Mouse (Mus musculus): ENCODE measurements at regions not wholly inside any gene's neighbourhood (a gene's known extent, or its start where the extent isn't known, plus 50 kb on each side); places are given as distances from the start of the nearest gene placed in this dataset.

DNA sequence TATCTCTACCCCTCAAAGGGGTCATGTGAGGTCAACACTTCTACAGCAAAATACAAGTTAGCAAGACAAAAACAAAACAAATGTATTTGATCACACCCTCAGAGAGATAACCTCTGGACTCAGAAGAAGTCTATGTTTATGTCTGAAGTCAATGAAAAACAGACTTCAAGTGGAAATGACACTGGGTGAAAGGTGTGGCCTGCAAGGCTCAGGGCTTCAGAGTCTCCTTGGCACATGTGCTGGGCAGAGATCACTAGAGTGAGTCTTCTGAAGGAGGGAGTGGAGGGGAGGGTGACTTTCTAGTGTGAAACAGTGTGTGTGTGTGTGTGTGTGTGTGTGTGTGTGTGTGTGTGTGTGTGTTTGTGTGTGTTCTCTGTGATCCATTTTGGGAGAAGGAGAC lies 68.2 kb downstream of the Il12a start:
- no peak for DNase-seq (ENCODE audit: low spot score)

DNA sequence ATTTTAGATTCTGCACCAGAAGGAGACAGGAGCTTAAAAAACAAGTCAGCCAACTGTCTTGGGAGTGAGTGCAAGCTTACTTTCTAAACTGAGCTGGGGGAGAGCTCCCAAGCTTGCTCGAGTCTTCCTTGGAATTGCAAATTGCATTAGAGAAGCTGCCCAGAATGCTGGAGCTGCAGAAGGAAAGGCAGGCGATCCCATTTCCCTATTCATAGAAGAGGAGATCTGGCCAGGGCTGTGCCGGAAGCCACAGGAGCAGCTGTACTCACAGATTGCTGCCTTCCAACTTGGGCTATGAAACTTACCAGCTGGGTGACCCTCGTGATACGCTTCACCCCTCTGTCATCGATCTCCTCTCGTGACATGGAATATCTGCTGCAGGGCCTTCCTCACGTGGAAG lies 68.9 kb downstream of the Il12a start:
- no peak for DNase-seq (ENCODE audit: low spot score)

DNA sequence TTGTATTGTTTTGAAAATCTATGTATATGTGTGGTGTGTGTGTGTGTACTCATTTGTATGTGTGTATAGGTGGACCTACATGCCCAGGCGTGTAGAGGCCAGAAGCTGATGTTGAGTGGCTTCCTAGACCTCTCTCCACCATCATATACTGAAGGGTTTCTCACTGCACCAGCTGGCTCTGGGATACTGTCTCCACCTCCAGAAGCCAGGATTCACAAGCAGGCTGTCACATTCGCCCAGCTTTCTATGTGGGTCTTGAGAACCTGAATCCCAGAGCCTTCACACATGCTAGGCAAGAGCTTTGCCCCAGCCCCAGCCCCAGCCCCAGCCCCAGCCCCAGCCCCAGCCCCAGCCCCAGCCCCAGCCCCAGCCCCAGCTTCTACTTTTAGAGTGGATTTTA lies 70.4 kb downstream of the Il12a start:
- no peak for DNase-seq (ENCODE audit: low spot score)

DNA sequence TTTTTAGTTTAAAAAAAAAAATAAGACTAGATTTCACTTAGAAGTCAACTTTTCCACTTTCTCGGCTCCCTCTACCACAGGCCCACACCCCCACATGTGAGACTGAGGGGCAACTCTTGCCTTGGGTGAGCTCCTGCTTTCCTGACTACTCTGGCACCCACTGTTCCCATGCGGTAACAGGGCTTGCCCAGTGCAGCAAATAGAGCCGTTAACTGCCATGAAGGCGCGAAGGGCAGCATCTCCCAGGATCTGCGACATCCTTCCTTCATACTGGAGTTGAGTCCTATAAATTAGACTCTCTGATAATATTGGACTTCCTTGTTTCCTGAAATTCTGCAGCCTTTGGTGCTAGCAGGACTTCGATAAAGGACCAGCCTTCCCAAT lies 70.8 kb downstream of the Il12a start:
- no peak for DNase-seq (ENCODE audit: low spot score)

DNA sequence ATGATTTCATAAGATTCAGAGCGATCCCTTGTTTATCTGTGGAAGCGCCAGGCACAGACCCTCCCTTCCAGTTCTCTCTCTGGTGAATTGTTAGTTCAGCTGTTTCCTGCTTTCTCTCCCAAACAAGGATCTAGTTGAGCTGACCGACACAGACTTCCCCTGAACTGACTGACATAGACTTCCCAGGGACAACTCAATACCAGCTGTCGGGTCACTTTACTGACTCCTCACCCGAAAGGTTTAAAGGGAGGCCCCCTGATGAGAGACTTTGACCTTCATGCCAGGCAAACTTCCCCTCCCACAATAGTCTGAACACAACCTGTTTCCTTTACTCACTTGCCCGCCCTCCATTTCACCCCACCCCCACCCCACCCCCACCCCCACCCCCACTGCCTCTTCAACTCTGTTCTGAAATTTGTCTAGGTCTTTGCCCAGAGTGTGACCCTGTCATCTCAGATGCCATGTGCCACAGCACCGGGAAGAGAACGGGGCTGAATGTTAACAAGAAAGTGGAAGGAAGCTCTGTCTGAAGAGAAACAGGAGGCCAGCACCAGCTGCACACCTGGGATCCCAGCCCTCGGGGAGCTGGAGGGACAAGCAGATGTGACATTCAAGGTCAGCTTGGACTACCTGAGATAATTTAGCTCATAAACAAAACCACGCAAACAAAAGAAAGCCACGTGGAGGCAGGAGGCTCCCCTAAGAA lies 71.3 kb downstream of the Il12a start:
- DNase-seq (ENCODE audit: low spot score), result no peak

DNA sequence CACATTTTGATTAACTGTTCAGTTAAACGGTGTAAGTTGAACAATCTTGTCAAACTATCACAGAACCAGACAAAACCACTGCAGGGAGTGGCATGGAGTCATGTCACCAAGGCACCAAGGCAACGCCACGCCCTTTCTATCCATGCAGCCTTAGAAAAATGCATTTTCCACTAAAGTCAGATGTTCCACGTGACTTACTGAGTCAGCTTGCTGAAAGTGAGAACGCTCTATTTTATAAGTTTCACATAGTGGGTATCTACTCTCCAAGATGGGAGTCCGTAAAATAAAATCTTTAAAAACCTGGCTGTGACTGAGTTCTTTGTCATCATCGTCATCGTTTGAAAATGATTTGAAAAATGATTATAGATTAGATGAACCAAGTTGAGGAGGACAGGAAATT lies 72.5 kb downstream of the Il12a start:
- no peak for DNase-seq (ENCODE audit: low spot score)

DNA sequence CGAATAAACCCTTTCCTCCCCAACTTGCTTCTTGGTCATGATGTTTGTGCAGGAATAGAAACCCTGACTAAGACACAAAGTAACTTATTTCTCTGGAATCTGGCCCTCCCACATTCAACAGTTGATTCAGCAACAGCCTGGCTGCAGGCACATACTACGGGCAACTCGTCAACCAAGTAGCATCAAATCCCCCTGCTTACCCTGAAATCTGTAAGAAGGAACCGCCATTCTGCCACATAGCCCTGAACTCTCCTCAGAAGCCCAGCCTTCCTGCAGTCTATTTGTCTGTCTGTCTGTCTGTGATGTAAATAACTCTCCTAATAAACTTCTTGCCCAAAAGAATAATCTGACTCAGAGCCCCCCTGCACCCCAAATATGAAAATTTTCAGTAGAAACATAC lies 73.9 kb downstream of the Il12a start:
- DNase-seq (ENCODE audit: low spot score), result no peak

DNA sequence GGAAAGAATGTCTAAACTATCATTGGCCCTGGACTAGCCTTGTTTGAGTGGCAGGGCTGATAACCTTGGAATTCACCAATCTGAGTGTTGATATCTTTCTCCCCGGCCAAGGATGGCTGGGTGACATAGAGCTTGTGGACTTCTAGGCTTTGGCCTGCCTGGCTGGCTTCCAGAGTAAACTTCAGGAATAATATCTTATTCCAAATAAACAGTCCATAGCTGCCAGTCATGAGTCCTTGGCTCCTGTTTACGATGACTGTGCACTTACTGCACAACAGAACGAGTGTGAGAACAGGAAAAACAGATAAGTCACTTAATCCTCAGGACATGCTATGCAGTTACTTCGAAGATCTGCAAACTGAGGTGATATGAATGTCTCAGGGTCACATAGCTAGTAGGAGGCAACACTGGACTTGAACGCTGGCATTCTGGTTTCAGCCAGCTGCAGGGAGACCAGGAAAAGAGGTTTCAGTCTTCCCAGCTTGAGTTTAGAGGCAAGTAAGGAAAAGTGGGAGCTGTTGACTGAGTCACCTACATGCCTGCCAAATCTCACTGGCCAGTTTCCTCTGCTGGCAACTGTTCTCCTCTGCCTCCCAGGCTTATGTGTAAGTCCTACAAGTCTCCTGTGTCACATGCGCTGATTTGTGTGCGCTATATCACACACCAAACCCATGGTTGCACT lies 74.6 kb downstream of the Il12a start:
- no peak for DNase-seq (ENCODE audit: low spot score)

DNA sequence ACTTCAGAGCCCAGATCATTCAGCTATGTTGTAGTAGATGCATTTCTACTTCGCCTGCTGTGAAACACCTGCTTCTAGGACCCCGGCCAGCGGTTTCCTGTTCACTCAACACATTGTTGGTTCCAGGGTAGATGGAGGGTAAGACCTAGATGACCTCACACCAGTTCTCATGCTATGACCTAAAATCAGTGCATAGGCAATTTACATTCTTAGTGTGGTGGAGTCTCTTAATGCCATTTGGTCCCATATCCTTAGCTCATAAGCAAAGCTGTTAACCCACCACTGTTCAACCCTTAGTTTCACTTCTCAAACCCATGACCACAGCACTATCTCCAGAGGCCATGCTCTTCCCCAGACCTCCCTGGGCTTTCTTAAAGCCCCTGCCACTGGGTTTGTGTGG lies 81.1 kb downstream of the Il12a start:
- no peak for DNase-seq (ENCODE audit: low spot score)

DNA sequence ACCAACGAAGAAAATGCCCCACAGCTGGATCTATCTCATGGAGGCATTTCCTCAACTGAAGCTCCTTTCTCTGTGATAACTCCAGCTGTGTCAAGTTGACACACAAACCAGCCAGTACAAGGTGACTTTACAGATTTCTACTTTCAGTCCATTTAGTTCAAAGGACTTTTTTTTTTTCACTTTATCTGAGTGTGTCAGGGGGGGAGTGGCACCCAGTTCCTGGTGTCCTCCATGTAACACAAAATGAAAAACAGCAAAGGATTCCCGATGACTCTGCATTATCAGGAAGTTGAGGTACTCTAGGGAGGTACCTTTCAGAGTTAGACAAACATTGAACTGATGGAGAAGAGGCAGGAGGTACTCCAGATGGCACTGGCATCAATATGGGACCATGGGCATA lies 87.4 kb downstream of the Il12a start:
- DNase-seq (ENCODE audit: low spot score), result no peak

DNA sequence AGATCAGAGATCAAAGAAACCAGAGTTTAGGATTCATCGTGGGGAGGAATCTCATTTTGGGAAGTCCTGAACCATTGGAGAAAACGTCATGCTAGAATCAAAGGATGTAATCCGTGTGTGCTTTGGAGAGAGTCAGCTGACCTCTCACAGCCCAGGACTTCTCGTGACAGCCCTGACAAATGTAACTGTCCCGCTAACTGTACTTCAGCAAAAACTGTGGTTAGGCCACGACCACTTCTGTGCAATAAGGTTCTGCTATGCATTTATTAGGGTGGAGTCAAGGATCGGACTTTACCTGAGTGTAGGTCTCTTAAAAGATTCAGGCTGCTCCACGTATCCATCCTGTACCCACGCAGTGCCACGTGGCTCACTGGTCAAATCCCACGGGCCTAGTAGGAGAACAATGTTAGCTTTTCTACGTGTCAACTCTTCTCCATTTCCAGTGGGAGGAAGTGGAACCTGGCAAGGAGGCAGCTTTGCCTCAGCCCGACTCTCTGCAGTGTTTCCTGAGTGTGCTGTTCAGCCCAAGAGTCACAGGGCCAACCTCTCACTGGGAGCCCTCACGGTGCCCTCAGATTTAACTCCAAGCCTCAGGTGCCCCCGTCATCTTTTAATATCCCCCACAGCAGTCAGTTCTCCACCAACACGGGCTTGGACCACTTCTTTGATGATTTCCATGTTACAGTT lies 88.1 kb downstream of the Il12a start:
- DNase-seq (ENCODE audit: low spot score), result no peak

DNA sequence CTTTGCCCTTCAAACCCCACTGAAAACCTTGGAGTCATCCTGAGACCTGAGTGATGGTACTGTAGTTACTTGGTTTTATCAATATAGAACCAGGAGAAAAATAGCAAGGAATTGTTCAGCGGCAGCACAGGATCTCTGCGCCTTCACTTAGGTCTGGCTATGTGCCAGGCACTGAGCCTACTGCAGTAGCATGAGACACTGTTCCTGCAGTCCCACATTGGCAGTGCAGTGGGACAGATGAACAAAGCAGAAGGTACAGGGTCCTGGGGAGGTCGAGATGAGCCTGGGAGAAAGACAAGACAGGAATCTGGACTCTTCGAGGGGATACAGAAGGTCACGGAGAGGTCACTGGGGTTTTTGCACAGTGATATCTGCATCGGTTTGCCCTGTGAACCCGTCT lies 88.5 kb upstream of the 1110032F04Rik start:
- no peak for DNase-seq (ENCODE audit: low spot score)

DNA sequence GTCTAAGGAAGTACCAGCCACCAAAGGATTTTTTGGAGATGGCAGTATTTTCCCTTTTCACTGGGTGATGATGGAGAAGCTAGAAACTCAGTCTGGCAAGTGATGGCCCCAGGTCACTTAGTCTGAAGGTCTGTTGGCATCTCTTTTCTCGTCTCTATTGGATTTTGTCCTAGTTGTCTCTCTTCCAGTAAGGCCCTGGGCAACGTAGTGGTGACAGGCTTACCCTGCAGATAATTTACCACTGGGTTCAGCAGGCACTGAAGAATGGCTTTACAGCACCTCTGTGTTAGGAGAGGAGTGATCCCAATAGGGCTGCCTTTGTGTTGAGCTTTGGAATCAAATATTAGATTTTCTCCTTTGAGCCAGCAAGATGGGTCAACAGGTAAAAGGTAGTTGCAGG lies 87.9 kb upstream of the 1110032F04Rik start:
- DNase-seq (ENCODE audit: low spot score), result no peak

DNA sequence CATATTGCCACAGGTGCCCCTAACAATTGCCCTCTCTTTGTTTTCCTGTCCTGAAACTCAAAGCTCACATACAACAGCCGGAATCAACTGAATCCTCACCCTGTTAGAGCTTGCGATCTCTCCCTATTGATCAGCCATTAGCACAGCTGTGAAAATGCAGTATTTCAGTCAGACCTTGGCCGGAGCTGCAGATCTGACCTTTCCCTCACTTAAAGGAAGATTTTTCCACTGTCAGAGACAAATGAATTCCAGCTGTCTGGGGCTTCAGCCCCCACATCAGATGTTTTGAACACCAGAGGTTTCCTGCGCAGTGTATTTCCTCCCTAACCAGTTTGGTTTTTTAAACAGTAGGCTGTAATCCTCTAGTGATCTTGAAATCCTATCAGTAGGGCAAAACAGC lies 87.0 kb upstream of the 1110032F04Rik start:
- DNase-seq (ENCODE audit: low spot score), result no peak

DNA sequence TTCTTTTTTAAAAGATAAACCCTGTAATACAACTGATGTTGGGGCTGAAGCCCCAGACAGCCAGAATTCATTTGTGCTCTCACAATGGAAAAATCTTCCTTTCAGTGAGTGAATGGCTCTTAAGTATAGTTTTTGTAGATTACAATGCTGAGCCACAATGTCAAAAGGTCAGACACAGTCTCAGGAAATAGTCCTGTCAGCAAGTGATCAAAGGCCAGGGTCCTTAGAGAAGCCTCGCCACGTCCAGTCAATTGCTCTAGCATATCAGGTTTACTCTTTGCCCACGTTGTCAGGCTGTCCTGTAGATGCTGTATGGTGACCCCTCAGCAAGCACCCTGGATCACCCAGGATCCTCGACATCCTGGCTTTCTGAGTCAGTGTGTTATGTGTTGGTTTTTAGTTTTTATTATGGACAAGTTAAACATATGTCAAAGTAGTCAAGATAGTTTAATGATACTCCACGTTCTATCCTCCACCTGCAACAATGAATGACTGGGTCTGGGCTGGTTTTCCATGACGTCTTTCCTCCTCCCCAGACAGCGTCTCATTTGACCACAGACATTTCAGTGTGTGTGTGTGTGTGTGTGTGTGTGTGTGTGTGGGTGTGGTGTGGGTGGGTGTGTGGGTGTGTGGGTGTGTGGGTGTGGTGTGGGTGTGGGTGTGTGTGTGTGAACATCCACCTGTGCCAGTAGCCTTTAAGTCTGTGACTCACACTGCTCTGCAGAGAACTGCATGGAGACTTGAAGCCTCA lies 85.5 kb upstream of the 1110032F04Rik start:
- DNase-seq (ENCODE audit: low spot score), result no peak

DNA sequence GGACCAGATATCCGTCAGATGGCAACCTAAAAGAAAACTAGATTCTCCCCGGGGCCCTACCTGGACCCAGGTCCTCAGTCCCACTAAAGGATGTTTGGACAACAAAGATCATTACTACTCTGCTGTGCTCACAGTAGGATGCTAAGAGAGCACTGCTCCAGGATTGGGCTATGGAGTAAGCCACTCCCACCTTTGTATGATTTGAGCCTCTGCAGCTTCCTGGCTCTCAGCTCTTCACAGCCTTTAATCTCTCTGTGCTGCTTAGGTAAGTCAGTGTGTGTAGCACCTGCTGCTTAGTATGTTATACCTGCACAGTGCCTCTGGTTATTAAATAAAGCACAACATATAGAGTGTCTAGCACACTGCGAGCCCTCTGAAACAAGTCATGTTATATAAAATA lies 82.6 kb upstream of the 1110032F04Rik start:
- no peak for DNase-seq (ENCODE audit: low spot score)

DNA sequence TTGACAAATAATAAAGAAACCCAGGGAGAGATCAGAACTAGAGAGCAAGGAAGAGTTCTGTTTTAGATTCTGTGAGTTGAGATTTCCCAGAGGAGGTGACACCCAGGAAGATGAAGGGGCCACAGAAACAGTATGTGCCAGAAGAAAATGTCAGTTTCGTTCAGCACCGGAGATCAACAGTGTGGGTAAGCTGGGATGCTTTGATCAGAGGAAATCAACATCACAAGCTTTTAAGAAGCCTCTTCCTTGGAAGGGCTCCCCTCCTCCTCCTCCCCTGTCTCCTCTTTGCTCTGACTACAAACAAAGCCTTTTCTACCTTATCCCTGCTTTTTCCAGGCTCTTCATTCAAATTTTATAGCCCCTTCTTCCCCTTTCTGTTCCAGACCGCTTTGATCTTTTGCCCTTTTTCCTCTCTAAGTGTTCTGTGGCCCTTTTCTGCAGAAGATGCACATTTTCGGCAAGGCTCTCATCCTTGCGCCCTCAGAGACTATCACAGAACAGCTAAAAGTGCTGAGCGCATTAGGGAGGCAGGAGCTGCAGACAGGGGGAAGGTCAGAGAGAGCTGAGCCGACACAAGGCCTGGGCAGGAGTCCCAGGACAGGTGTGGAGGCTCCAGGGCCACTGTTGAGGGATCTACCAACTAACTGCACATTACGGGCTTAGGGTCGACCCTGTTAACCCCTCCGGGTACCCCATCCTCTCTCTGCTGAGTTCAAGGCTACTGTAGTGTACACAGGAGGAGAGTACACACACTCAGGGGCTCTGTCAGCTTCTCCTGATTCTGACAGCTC lies 81.8 kb upstream of the 1110032F04Rik start:
- DNase-seq (ENCODE audit: low spot score), result no peak

DNA sequence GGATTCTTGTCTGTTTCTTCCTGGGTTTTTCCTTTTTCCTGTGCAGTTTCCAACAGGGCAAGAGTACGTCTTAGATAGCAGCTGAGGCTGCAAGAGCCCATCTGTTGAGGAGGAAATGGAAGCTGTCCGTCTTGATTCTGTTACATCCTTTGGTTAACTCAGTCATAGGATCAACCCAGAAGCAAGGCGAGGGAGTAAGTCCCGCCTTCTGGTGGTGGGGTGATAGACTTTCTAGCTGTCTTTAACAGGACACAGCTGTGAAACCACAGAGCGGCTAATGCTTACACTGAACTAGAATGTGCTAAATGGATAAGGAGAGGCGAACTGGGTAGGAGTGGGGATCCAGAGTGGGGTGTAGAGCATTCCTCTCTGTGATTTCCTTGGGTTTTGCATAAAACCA lies 79.9 kb upstream of the 1110032F04Rik start:
- no peak for DNase-seq (ENCODE audit: low spot score)

DNA sequence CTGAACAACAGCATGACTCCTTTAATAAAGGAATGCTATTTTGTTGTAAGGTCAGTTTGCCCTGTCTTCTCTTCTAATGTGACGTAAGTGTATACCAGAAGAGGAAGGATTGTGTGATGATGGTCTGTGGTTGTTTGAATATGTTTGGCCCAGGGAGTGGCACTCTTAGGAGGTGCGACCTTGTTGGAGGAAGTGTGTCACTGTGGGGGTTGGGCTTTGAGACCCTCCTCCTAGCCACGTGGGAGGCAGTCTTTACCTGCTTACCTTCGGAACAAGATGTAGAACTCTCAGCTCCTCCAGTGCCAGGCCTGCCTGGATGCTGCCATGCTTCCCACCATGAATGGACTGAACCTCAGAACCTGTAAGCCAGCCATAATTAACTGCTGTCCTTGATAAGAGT lies 78.9 kb upstream of the 1110032F04Rik start:
- no peak for DNase-seq (ENCODE audit: low spot score)

DNA sequence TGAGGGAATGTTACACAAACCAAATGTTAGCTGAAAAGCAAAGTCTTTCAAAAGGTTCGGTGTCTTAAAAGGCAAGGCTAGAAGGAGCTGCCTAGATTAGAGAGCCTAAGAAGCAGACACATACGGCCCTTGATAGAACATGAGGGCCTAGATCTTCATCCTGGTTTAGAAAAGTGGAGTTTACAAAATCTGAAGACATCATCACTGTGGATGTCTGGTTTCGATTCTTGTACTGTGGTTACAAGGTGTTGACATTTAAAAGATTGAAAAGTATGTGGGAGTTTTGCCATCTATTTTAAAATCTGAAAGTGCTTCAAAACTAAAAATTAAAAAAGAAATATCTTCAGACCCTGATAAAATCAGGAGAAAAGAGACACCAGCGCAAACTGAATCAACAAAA lies 76.5 kb upstream of the 1110032F04Rik start:
- no peak for DNase-seq (ENCODE audit: low spot score)

DNA sequence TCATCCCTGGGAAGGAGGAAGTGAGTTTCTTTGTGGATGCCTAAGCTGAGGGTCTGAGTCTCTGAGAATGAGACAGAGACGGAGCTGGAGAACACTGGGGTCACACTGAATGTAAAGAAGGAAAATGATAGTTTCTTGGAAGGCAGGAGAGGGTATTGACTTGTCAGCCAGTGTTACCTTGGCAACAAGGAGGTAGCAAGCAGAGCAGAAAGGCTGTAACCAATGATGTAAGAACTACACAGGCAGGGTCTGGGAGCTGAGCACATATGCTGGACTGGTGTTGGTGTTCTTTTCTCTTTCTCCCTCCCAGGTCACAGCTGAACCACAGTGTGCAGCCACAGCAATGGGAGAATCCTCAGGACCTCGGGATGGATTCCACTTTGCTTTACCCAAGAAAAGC lies 75.5 kb upstream of the 1110032F04Rik start:
- DNase-seq (ENCODE audit: low spot score), result peak; percentile 18

All from retina, embryonic 14.5 days (tissue).